Mouse (Mus musculus) G1E (cell line): ENCODE results near the gene Wwox.

Experiments
- CTCF ChIP-seq: IDR thresholded peaks from 2 replicates; pipeline ENCODE4 v1.5.1; 2012; ENCODE audit warnings: low read depth, low read length, inconsistent platforms, mixed read lengths
- GATA1 ChIP-seq: IDR thresholded peaks from 2 replicates; pipeline ENCODE4 v1.6.1; 2012; ENCODE audit warnings: borderline replicate concordance, low read length, inconsistent platforms, mixed read lengths
- POLR2AphosphoS5 ChIP-seq: IDR thresholded peaks from 2 replicates; pipeline ENCODE4 v1.6.1; 2012; ENCODE audit warnings: low read depth, low read length, inconsistent platforms; ENCODE audit not compliant: insufficient replicate concordance
- TAL1 ChIP-seq: conservative IDR thresholded peaks from 2 replicates; pipeline ENCODE4 v1.6.1; 2012; ENCODE audit warnings: low read depth, low read length, inconsistent platforms, mixed read lengths

- TF ChIP-seq CTCF (no peak), GATA1 (no peak), TAL1 (no peak), POLR2AphosphoS5 (no peak)
Observed at GRCm38 (mm10) chr8:115390921-115391504, 951.6 kb downstream of the Wwox start.
